Mouse (Mus musculus): Measurements from ENCODE around the gene Pla2g7.

The Pla2g7 gene

DNA sequence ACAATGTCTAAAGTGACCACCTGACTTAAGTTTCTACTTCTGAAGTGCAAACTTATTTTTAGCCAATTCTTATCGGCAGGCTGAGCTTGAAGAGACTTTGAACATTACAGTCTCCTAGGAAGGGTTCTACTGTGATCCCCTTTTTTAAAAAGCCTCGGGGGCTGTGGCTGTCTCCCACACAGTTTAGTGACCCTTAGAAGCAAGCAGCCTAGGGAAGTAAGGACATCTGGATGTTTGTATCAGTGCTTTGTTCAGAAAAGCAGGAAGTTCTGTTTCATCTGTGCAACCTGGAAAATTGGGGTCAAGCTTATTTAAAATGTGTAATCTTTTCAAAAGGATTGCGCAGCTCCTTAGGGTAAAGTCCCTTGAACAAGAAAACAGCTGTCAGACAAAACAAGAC is 12.6 kb downstream of the Pla2g7 start:
- DNase-seq (ENCODE audit: low spot score in 2 of 2): no peak

DNA sequence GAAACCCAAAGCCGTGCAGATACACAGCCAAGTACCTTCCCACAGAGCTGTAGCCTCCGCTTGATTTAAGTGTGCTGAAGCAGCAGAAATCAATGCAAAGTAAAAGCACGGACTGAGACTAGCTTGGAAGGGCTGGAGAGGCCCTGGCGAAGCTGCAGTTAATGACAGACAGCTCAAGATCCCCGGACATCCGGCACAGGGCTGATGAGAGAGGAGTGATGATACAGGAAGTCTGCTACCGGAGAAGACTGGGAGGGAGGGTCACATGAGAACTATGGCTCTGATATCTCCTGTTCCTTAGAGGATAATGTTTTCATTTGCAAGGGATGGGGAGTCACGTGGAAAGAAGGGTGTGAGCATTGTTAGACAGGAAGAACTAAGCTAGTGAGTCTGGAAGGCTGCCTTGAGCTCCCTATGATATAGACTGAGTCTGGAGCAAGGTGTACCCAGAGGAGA is 13.1 kb downstream of the Pla2g7 start:
- peak; percentile 12 for DNase-seq (ENCODE audit: low spot score in 2 of 2)

DNA sequence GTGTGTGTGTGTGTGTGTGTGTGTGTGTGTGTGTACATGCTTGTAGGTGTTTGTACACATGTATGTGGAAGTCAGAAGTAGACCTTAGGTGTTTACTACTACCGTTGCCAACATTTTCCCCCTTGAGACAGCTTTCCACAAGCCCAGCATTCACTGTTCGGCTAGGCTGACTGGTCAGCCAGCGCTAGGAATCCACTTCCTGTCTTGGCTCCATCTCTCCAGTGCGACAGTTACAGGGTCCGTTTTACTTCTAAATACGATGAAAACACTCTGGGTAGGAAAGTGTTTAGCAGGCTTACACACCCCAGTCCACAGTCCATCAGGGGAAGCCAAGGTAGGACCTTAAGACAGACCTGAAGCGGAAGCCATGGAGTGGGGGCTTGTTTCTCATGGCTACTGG is 16.9 kb downstream of the Pla2g7 start:
- no peak for DNase-seq (ENCODE audit: low spot score in 2 of 2)

DNA sequence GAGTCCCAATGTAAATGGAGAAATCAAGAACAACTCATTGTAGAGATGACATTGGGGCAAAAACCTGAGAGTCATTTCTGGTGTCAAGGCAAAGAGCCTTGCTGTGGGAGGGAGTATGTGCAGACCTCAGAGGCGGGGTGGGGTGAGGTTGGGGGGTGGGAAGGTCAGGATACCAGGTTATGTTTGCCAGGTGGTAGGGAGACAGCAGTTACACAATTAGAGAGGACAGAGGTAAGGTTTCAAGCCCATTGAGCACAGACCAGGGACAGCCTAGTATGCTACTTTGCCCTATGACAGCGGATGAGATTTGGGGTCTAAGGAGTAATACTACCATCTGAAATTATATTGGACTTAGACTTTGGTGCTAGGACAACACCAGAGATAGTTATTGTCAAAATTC is 19.4 kb downstream of the Pla2g7 start:
- no peak for DNase-seq (ENCODE audit: low spot score in 2 of 2)

DNA sequence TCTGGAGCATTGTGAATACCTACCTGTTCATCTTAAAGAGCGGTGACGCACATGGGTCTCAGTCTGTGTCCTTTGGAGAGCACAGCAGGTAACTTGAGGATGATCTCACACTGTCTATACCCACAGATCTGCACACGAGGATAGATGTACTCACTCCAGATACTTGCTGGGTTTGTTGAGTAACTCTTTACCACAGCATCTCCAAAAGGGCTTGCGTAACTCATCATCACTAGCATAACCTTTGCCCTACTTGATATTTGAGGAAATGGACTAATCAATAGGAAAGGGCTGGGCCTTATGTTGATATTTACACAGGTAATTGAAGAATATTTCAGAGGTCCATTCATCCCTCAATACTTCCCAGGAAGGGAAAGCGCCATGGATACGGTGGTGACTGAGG is 21.9 kb downstream of the Pla2g7 start:
- no peak for DNase-seq (ENCODE audit: low spot score in 2 of 2)

DNA sequence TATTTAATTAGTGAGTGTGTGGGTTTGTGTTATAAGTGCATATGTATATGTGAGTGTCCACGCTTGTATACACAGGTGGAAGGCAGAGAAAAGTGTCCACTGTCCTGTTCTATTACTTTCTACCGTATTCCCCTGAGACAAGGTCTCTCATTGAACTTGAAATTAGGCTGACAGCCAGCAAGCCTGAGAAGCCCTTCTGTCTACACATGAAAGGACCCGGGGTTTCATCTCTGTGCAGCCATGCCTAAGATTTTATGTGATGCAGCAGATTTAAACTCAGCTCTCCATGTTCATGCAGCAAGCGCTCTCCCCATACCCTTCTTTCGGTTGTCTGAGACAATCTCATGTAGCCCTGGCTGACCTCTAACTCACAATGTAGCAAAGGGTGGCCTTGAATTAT is 22.6 kb downstream of the Pla2g7 start:
- no peak for DNase-seq (ENCODE audit: low spot score in 2 of 2)

DNA sequence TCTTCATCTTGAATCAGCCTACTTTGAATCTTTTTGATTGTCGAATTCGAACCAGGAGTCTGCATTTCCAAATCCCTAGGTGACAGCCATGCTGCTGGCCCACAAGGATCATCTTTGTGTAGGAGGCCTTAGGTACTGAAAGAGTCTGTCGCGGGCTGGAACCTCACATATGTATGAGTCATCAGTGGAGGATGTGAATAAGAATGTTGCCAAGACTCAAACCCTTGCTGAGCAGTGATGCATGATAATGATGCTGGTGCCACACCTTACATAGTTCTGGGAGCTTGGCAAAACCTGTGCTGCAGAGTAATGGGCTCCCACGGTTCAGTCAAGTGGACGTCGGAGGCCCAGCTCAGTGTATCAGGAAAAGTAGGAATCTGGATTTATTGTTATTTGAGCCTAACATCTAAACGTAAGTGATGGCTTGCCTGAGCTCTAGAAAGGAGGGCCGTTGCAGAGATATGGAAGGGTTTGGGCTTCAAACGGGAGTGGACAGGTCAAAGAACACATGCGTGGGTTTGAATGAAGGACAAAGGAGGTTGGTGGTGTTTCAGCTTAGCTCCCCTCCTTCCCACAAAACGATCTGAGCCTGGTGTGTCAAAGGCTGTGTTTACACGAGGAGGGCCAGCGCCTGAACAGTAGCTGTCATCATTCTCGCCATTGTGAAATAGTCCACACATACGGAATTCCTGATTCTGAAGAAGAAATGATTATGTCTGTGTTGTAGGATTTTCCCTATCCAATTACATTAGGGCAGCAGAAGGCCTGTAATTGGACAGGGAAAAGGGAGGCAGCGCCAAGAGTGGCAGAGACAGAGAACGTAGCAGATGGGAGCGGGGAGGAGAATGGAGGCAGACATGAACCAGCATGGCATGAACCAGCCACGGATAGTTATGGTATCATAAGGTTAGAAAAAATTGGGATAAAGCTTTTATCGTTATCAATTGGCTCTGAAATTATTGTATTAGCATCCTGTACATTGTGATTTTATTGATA is 24.7 kb downstream of the Pla2g7 start:
- peak; percentile 37 to 47 for DNase-seq (ENCODE audit: low spot score in 2 of 2)

DNA sequence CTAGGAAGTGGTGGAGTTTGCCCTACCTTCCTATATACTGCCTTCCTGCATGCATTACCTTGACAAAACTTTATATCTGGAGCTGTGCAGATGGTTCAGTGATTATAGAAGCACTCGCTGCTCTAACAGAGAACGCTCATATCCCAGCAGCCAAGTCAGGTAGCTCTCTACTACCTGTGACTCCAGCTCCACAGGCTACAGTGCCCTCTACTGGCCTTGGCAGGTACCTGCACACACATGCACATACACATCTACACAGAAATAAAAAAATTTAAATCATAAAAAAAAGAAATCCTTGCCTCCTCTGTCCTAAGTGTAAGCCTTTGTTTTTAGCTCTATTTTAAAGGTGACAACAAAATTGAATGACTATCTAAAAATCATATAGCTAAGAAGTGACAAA is 29.8 kb downstream of the Pla2g7 start:
- DNase-seq (ENCODE audit: low spot score in 2 of 2): no peak

DNA sequence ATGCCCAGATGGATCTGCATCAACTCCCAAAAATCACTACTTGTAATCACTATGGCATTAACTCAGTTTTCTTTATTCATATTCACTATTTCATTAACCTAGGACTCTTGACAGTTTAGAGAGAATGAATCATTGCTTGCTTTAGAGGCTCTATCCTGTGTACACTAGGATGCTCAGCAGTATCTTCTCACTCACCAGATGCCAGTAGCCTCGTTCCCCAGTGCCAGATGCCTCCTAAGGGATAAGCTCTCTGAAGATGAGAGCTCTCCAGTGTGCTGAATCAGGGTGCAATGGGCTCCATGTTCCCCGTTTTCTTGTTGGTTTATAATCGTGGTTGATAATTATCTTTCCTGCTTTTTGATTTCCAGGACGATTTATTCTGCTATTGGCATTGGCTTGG is 30.8 kb downstream of the Pla2g7 start:
- peak in 1 of 2 experiments; percentile 9 for DNase-seq (ENCODE audit: low spot score in 2 of 2)

DNA sequence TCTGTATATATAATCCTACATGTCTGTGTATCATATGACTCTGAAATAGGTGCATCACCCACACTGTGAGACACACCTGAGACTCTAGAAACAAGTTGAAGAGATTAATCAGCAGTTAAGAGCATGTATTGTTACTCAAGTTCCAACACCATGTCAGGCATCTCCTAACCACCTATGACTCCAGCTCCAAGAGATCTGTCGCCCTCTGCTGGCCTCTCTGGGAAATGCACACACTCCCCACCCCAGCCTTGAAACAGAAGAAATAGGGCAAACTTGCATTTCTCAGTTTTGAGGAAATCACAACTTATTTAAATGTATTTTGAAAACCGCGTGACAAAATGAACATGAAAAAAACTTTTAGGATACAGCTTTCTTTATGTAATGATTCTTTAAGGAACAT is 38.8 kb downstream of the Pla2g7 start:
- peak; percentile 71 to 72 for DNase-seq (ENCODE audit: low spot score in 2 of 2)

DNA sequence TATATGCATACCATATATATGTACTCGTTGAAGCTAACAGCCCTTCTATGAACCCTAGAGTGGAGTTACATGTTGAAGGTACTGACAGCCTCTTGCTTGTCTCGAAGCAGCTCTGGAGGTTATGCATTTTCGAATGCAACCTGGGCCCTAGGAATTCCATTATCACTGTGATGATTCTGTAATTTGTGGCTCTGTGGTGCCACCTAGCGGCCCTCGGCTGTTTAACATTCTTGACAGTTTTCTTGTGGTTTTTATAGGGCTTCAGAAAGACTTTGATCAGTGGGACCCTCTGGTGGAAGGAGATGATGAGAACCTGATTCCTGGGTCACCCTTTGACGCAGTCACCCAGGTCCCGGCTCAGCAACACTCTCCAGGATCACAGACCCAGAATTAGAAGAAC is 43.7 kb downstream of the Pla2g7 start:
- DNase-seq (ENCODE audit: low spot score in 2 of 2): peak; percentile 77 to 81

DNA sequence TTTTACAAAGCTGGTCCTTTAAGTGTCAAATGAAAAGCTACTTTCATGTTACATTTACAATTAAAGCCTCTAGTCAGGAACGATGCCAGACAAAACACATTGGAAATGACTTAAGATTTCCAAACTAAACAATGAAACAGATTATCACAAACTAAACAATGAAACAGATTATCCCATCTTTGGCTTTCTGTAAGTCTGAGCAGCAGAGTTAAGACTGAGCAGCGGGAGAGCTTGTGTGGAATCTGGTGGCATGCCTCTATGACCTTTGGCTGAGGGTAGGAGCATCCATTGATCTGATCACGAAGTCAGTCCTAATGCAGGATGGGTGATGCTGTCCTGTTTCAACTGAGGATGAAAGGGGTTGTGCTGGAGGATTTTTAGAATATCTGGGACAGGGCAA is 44.3 kb downstream of the Pla2g7 start:
- DNase-seq (ENCODE audit: low spot score in 2 of 2): no peak

DNA sequence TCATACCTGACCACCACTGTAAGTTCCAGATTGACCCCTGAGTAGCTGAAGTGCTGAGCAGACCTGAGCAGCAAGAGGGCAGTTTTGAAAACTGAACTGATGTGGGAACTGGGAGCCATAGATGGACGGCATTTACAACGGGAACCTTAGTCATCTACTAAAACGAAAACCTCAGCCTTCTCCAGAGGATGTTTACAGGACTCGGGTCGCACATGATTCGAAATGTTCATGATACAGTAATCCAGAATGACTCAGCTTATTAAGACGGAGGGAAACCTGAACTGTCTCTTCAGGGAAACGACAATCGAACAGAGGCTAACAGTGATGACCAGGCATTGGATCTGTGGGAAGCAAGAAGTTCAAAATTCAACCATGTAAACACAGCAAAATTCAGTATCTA is 51.3 kb downstream of the Pla2g7 start:
- no peak for DNase-seq (ENCODE audit: low spot score in 2 of 2)

DNA sequence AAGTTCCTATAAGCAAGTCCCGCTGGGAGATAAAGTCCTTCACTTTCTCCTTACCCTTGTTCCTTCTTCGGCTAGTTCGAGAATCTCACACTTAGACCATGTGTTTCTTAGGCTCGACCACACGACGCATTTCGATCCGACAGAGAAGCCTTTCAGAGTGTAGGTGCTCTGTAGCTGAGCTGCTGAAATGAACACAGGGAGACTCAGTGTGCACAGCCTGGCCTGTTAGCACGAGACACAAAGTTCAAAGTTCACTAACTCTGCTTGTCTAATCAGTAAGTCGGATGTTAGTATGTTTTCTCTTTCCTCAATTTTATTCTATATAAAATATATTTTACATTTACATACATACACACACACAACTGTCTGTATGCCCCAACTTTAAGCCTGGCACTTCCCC is 54.2 kb downstream of the Pla2g7 start:
- DNase-seq (ENCODE audit: low spot score in 2 of 2): no peak

DNA sequence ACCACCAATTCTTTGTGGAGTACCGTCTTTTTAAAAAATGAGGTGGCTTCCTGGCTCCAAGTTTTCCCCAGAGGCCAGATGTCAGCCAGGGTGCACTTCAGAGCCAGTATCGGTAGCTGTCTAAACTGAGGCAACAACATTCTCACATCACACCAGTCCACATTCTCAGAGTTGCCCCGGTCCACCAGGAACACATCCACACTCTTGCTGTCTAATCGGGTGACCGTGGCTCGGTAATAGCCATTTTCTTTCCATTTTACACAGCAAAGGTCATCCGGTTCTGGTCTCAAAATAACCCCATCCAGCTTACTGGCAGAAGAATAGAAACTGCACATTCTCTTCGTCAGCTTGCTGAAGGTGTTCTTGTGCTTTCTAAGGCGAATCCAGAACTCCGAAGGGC is 60.3 kb downstream of the Pla2g7 start:
- no peak for DNase-seq (ENCODE audit: low spot score in 2 of 2)

DNA sequence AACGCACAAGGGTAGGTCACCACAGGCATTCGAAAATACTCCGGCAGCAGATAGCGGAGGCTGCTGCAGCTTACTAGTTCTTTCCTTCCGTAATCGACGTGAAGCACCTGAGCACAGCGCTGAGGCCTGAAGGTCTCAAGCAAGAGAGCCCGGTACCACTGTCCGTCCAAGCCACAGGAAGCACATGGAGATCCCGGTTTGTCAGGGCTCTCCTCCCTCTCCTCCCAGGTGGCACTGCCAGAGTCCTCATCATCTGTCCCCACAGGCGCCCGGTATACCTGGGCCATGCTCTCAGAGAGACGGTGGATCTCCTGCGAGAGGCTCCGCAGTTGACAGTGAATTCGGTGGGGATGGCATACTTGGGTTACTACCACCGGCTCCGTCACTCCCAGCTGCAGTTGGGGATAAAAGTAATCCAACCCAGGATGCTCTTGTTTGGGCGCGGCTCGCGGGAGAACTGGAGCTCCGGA is 61.2 kb downstream of the Pla2g7 start:
- no peak for DNase-seq (ENCODE audit: low spot score in 2 of 2)

DNA sequence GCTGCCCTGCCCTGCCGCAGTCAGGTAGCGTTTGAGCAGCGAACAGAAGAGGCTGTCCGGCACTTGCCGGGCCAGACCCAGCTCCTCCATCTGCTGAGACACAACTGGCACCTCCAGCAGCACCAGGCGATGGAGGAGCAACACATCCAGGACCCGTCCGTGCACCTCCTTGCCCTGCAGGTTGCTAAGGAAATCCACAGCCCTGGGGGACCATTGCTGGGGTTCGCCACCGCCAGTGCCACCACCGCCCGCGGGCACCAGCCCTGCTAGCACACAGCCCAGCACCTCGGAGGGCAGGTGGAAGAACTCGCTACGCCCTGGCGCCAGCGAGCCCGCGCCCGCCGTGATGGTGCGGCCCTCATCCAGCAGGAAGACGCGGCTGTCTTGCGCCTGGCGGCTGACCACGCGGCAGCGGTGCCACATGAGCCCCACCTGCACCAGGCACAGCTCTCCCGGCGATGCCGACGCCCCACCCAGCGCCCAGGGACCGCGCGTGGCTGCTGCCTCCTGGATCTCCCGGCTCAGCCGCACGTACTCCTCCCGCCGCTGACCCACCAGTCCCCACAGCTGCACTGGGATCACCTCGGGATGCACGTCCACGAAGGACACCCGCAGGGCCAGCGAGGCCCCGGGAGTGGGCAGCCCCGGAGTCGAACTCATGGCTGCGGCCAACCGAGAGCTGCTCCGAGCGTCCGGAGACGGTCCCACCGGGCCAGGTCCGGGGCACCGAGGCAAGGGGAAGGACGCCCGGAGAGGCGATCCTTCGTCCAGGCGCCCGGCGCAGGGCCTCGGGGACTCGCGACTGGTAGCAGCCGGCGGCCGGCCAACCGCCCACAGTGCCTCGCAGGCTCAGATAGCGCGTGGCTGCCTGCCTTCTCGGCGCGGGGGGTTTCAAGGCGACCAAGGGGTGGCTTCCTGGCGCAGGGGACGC is 61.9 kb downstream of the Pla2g7 start, which contains the start of gene Tdrd6:
TSS of gene Tdrd6 (minus strand) at position 804 of the 931 bp plus-strand sequence.
- peak; percentile 5 to 16 for DNase-seq (ENCODE audit: low spot score in 2 of 2)

DNA sequence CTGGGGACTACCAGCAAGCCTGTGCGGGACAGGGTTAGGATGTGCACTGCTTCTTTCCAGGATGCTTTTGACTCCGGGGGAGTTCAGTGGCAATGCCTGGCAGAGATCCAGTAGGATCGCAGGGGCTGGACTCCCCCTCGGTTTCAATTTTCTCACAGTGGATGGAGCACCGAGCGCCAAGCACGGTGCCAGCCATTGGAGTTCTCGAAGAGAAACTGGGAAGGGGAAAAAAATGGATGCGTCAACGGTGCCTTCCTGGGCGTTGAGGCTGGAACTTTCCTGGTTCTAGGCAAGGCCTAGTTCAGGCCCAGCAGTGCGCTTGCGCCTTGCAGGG is 62.5 kb downstream of the Pla2g7 start:
- DNase-seq (ENCODE audit: low spot score in 2 of 2): no peak

DNA sequence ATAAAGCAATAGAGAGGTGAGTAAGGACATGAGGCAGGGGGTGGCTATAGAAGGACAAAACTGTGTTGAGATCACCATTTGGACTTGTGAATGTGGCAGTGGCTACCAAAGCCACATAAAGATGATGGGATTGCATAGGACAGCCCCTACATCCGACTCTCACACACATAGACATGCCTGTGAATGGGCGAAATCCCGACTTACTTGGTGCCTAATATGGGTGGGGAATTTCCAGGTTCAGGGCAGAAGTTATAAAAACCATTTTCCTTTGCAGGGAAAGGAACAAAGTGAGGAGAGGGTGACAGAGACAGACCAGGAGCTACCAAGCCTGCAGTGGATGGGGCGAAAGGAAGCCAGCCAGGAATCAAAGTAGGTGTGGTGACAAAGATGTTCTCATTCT is 69.2 kb downstream of the Pla2g7 start:
- DNase-seq (ENCODE audit: low spot score in 2 of 2): no peak

DNA sequence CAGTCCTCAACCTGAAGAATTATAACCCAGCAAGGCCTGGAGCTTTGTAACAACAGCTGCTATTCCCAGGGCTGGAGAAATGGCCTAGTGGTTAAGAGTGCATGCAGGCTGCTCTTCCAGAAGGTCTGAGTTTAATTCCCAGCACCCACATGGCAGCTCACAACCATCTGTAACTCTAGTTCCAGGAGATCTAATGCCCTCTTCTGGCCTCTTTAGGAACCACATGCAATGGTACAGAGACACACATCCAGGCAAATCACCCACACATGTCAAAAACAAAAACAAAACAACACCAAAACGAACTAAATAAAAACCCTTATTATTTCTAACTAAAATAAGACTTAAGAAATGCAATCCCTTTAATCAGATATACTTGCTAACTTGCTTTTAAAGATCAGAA is 72.9 kb downstream of the Pla2g7 start:
- DNase-seq (ENCODE audit: low spot score in 2 of 2): no peak

DNA sequence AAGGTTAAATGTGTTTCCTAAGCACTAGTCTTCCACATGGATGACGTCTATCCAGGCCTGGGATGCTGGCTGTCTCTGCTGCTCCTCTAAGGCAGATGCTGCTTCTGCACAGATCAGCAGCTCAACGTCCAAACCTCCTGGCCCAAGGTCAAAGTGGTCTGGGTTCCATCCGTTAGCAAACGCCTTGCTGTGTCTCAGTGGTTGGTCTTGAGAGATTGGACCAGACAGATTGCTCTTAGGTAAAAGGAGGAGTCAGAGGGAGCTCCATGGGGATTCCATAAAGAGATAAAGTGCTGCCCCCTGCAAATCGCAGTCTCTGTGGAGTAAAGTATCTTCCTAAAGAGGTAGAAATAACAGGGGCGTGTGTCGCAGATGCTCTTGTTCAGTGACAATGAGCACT is 75.3 kb downstream of the Pla2g7 start:
- DNase-seq (ENCODE audit: low spot score in 2 of 2): no peak

DNA sequence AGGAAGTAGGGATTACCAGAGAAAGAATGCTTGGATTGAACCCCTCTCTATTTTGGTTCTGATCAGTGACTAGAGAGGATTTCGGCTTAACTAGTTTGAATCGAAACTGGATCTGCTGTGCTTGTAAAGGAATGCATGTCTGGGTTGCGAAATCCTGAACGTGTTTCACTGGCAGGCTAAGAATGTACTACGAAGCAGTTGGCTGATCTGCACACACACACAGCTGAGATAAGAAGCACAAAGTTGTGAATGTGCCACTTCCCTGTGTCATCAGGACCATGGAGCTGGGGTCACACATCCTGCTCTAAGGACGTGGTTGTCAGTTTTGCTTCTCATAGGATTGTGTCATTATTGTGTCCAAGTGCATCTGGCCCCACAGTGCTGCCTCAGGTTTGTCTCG is 76.5 kb downstream of the Pla2g7 start:
- no peak for DNase-seq (ENCODE audit: low spot score in 2 of 2)

Data from right cerebral cortex, adult 2 months (tissue).